Mouse (Mus musculus) heart, embryonic 16.5 days (tissue): ENCODE measurements around the gene Glra4. TPM values are rescaled to one million over a fixed set of nuclear protein-coding genes. Genes with fewer than 3 reads are reported as not detected.

Experiments
- ATAC-seq: fragments of 200-750 bp; cut with Nextera tagmentation; replicated peaks from 2 replicates; pipeline ENCODE4 v1.8.0; 2017; ENCODE audit warnings: moderate number of reproducible peaks; ENCODE audit not compliant: insufficient read depth, low FRiP score; ENCODE audit errors: extremely low read depth
- H3K27ac ChIP-seq: fragments of 300-500 bp; sonication (generic); 2 replicates; pipeline ENCODE4 v1.5.1; 2014; ENCODE audit warnings: mild to moderate bottlenecking, low read length, control low read depth, moderate library complexity
- H3K27me3 ChIP-seq: fragments of 300-500 bp; sonication (generic); 2 replicates; pipeline ENCODE4 v1.6.1; 2014; ENCODE audit warnings: low read length, mixed read lengths; ENCODE audit not compliant: control insufficient read depth, insufficient read depth
- H3K36me3 ChIP-seq: fragments of 300-500 bp; sonication (generic); 2 replicates; pipeline ENCODE4 v1.6.1; 2014; ENCODE audit not compliant: control insufficient read depth, insufficient read depth
- H3K4me1 ChIP-seq: fragments of 300-500 bp; sonication (generic); 2 replicates; pipeline ENCODE4 v1.6.1; 2014; ENCODE audit warnings: low read length, mixed read lengths; ENCODE audit not compliant: control insufficient read depth, insufficient read depth
- H3K4me2 ChIP-seq: fragments of 300-500 bp; sonication (generic); 2 replicates; pipeline ENCODE4 v1.6.1; 2014; ENCODE audit warnings: low read depth, mild to moderate bottlenecking, control low read depth, low read length
- H3K4me3 ChIP-seq: fragments of 300-500 bp; sonication (generic); 2 replicates; pipeline ENCODE4 v1.5.1; 2014; ENCODE audit warnings: mild to moderate bottlenecking, control low read depth, low read length
- H3K9ac ChIP-seq: fragments of 300-500 bp; sonication (generic); 2 replicates; pipeline ENCODE4 v1.6.1; 2014; ENCODE audit warnings: low read length, control low read depth
- H3K9me3 ChIP-seq: fragments of 300-500 bp; sonication (generic); replicated peaks from 2 replicates; pipeline ENCODE4 v1.6.1; 2016; ENCODE audit warnings: low read length; ENCODE audit not compliant: control insufficient read depth
- WGBS: fragments of 180-500 bp; shearing (Covaris S2); extraction: QIAGEN DNeasy Blood & Tissue Kit; methylation state at CpG from one replicate; pipeline ENCODE4 v1.1.7; 2014; 5-methylcytosine and 5-hydroxymethylcytosine counted together
- polyA plus RNA-seq: library from polyadenylated mRNA; unstranded; fragments of >200 nt; fragmentation: Nextera tagmentation; extraction: Ambion mirVana; gene quantifications from 2 replicates; pipeline ENCODE4 v1.2.1, GENCODE M21; 2015

Gene Glra4
- not detected in 2 replicates for polyA plus RNA-seq

- Histone ChIP-seq H3K9me3 (no peaks in the 10 kb centered on the region), H3K27ac (no peak within 1 kb of the TSS), H3K27me3 (no peaks in the 10 kb centered on the region), H3K4me2 (no peak within 1 kb of the TSS), H3K36me3 (no peaks in the 10 kb centered on the region), H3K4me3 (no peak within 1 kb of the TSS), H3K9ac (no peak within 1 kb of the TSS), H3K4me1 (no peaks in the 10 kb centered on the region)
- WGBS, result 78% methylated on average over 3 of the region's 3 CpGs
- no peak for ATAC-seq
Measured at GRCm38 (mm10) chrX:136780041-136780440, at the start of gene Glra4. Glra4 (minus strand) TSS chrX:136780141.

GRCm38 (mm10) chrX:136828610-136829009, 48.7 kb upstream of the Glra4 start:
- Histone ChIP-seq H3K27me3 (no peaks in the 10 kb centered on the region; the same call in 1 of the 2 replicates), H3K36me3 (no peaks in the 10 kb centered on the region), H3K4me1 (no peaks in the 10 kb centered on the region), H3K27ac (no peak overlapping the region), H3K4me3 (no peak overlapping the region), H3K9ac (no peak overlapping the region), H3K9me3 (no peaks in the 10 kb centered on the region), H3K4me2 (no peak overlapping the region)
- no peak for ATAC-seq

- 76% methylated on average over 4 of the region's 4 CpGs for WGBS
Measured at GRCm38 (mm10) chrX:136825016-136825415, 45.1 kb upstream of the Glra4 start.

GRCm38 (mm10) chrX:136822371-136822770, 42.4 kb upstream of the Glra4 start, which contains the start of gene Plp1:
Plp1 (plus strand) TSS chrX:136822671.
- H3K4me3 ChIP-seq, result no peak within 1 kb of the TSS
- H3K9ac ChIP-seq, result no peak within 1 kb of the TSS
- H3K4me1 ChIP-seq, result no peaks in the 10 kb centered on the region
- ATAC-seq, result no peak
- no peaks in the 10 kb centered on the region for H3K36me3 ChIP-seq
- H3K9me3 ChIP-seq, result no peaks in the 10 kb centered on the region
- H3K27ac ChIP-seq, result no peak within 1 kb of the TSS
- no peaks in the 10 kb centered on the region; the same call in 1 of the 2 replicates for H3K27me3 ChIP-seq
- H3K4me2 ChIP-seq, result no peak within 1 kb of the TSS
- WGBS, result 46% methylated on average over 1 of the region's 1 CpGs

More at GRCm38 (mm10) chrX:136825016-136825415, 45.1 kb upstream of the Glra4 start:
- Histone ChIP-seq H3K4me1 (no peaks in the 10 kb centered on the region), H3K27me3 (no peaks in the 10 kb centered on the region; the same call in 1 of the 2 replicates), H3K4me3 (no peak overlapping the region), H3K9ac (no peak overlapping the region), H3K4me2 (no peak overlapping the region), H3K27ac (no peak overlapping the region), H3K36me3 (no peaks in the 10 kb centered on the region), H3K9me3 (no peaks in the 10 kb centered on the region)
- no peak for ATAC-seq

GRCm38 (mm10) chrX:136820250-136820649, 40.3 kb upstream of the Glra4 start:
- no peak overlapping the region for H3K9ac ChIP-seq
- H3K27ac ChIP-seq, result no peak overlapping the region
- 8% methylated on average over 1 of the region's 1 CpGs for WGBS
- H3K4me3 ChIP-seq, result no peak overlapping the region
- no peaks in the 10 kb centered on the region for H3K9me3 ChIP-seq
- H3K4me1 ChIP-seq, result no peaks in the 10 kb centered on the region
- H3K4me2 ChIP-seq, result no peak overlapping the region
- H3K27me3 ChIP-seq, result no peaks in the 10 kb centered on the region; the same call in 1 of the 2 replicates
- no peak for ATAC-seq
- H3K36me3 ChIP-seq, result no peaks in the 10 kb centered on the region

GRCm38 (mm10) chrX:136819752-136820151, 39.8 kb upstream of the Glra4 start:
- H3K36me3 ChIP-seq, result no peaks in the 10 kb centered on the region
- ATAC-seq, result no peak
- no peak overlapping the region for H3K9ac ChIP-seq
- no peaks in the 10 kb centered on the region for H3K4me1 ChIP-seq
- H3K4me2 ChIP-seq, result no peak overlapping the region
- H3K27me3 ChIP-seq, result no peaks in the 10 kb centered on the region
- H3K9me3 ChIP-seq, result no peaks in the 10 kb centered on the region
- no peak overlapping the region for H3K4me3 ChIP-seq
- WGBS, result 74% methylated on average over 6 of the region's 6 CpGs
- H3K27ac ChIP-seq, result no peak overlapping the region

- H3K27ac ChIP-seq, result no peak overlapping the region
- no peaks in the 10 kb centered on the region for H3K36me3 ChIP-seq
- ATAC-seq, result no peak
- no peaks in the 10 kb centered on the region for H3K27me3 ChIP-seq
- no peak overlapping the region for H3K4me2 ChIP-seq
- H3K9me3 ChIP-seq, result no peaks in the 10 kb centered on the region
- no peak overlapping the region for H3K9ac ChIP-seq
- no peaks in the 10 kb centered on the region for H3K4me1 ChIP-seq
- 62% methylated on average over 2 of the region's 2 CpGs for WGBS
- H3K4me3 ChIP-seq, result no peak overlapping the region
Measured at GRCm38 (mm10) chrX:136797223-136797622, 17.3 kb upstream of the Glra4 start.

GRCm38 (mm10) chrX:136789446-136789845, 9.5 kb upstream of the Glra4 start:
- Histone ChIP-seq H3K9me3 (no peaks in the 10 kb centered on the region), H3K4me3 (no peak overlapping the region), H3K9ac (no peak overlapping the region), H3K4me1 (no peaks in the 10 kb centered on the region), H3K36me3 (no peaks in the 10 kb centered on the region), H3K27ac (no peak overlapping the region), H3K27me3 (no peaks in the 10 kb centered on the region), H3K4me2 (no peak overlapping the region)
- WGBS, result 55% methylated on average over 4 of the region's 4 CpGs
- ATAC-seq, result no peak

- ATAC-seq, result no peak
- no peaks in the 10 kb centered on the region for H3K4me1 ChIP-seq
- no peak overlapping the region for H3K4me2 ChIP-seq
- no peaks in the 10 kb centered on the region for H3K27me3 ChIP-seq
- no peaks in the 10 kb centered on the region for H3K9me3 ChIP-seq
- no peak overlapping the region for H3K27ac ChIP-seq
- no peak overlapping the region for H3K4me3 ChIP-seq
- 0 out of 2 replicates have a peak, but pooled peaks cover 3% of the 10 kb centered on the region for H3K36me3 ChIP-seq
- H3K9ac ChIP-seq, result no peak overlapping the region
- WGBS, result 48% methylated on average over 2 of the region's 2 CpGs
Measured at GRCm38 (mm10) chrX:136779262-136779661, 679 bp downstream of the Glra4 start.
